Mouse (Mus musculus): ENCODE measurements at regions not wholly inside any gene's neighbourhood (a gene's known extent, or its start where the extent isn't known, plus 50 kb on each side); places are given as distances from the start of the nearest gene placed in this dataset.

DNA sequence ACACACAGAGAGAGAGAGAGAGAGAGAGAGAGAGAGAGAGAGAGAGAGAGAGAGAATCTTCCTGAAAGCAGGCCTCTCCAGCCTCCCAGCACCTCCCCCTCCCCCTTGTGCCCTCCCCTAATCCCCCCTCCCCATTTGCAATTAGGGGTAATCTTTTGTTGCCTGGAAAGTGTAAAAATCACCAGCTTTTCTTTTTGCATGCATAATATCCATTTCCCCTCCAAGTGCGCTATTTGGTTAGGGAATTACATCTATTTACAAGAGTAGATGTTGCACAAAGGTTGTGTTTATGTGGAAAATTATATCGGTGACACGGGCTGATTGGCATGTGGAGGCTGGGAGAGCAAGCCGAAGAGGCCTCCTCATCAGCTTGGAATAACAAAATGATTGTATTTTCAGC, 135.4 kb upstream of the Gm12830 start:
- Histone ChIP-seq H3K27ac (replicated peaks) (no peak overlapping the region), H3K36me3 (no peaks in the 10 kb centered on the region), H3K4me1 (0 out of 2 replicates have a peak, but pooled peaks cover 11% of the 10 kb centered on the region), H3K27me3 (peaks cover 53% of the 10 kb centered on the region), H3K9ac (replicated peaks) (no peak overlapping the region), H3K9me3 (no peaks in the 10 kb centered on the region), H3K4me3 (no peak overlapping the region), H3K4me2 (replicated peaks) (no peak overlapping the region)
- WGBS = 16% methylated on average over 4 of the region's 4 CpGs
- ATAC-seq (replicated peaks) = no peak

DNA sequence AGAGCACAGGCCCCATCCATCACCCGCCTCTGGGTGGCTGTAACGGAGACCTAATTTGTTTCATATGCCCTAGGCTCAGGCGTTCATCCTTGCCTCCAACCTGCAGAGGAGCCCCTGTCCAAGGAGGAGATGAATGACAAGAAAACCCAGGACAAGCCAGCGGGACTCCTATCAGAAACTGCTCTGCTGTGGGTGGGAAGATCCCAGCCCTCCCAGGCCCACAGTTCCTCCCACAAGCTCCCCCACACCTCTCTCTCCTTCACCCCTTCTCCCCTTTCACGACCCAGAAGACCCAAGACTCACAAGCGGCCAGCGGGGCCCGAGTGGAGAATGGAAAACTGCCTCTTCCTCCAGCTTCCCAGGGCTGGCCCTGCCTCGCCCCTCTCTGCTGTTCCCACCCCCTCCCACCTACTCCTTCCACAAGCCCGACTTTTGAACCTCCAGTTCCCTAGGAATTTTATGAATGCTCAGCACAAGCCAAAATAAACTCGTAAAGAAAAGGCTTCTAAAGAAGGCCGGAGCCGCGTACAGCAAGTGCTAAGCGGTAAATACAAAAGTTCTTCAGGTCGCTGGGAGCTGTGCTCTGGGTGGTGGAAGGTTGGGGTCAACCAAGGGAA, 133.1 kb upstream of the Gm12830 start:
- H3K4me2 ChIP-seq (replicated peaks) = no peak overlapping the region
- no peaks in the 10 kb centered on the region for H3K36me3 ChIP-seq
- H3K4me1 ChIP-seq = 0 out of 2 replicates have a peak, but pooled peaks cover 11% of the 10 kb centered on the region
- no peaks in the 10 kb centered on the region for H3K9me3 ChIP-seq
- WGBS = 30% methylated on average over 16 of the region's 16 CpGs
- H3K27ac ChIP-seq (replicated peaks) = no peak overlapping the region
- no peak overlapping the region for H3K9ac ChIP-seq (replicated peaks)
- ATAC-seq (replicated peaks) = 0 out of 2 replicates have a peak, but pooled peaks have one; percentile 11
- H3K4me3 ChIP-seq = no peak overlapping the region
- peaks cover 40% of the 10 kb centered on the region; the same call in 1 of the 2 replicates for H3K27me3 ChIP-seq

DNA sequence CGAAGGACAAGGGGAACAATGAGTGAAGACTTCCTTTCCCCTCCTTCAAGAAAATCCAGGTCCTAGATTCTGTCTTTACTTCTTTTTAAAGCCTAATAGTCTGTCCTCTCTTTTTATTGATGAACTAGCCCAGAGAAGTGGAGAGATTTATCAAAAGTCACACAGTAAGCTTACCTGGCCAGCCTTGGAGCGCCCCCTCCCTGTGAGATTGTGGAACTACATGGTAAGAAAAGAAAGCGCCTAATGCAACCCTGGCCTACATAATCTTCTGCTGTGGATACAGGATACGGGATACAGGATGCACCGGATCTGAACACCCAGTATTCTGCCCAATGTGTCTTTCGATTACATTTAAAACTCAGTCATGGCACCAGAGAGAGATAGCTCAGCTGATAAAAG, 132.6 kb upstream of the Gm12830 start:
- Histone ChIP-seq H3K9ac (replicated peaks) (no peak overlapping the region), H3K4me3 (no peak overlapping the region), H3K9me3 (no peaks in the 10 kb centered on the region), H3K4me1 (0 out of 2 replicates have a peak, but pooled peaks cover 11% of the 10 kb centered on the region), H3K27me3 (peaks cover 40% of the 10 kb centered on the region; the same call in 1 of the 2 replicates), H3K27ac (replicated peaks) (no peak overlapping the region), H3K36me3 (no peaks in the 10 kb centered on the region), H3K4me2 (replicated peaks) (no peak overlapping the region)
- no peak for ATAC-seq (replicated peaks)
- 73% methylated on average over 6 of the region's 6 CpGs for WGBS

GRCm38 (mm10) chr4:114705586-114705985, 115.9 kb upstream of the Gm12830 start:
- 38% methylated on average over 4 of the region's 4 CpGs for WGBS
- ATAC-seq (replicated peaks) = no peak
- H3K27ac ChIP-seq (replicated peaks) = no peak overlapping the region

DNA sequence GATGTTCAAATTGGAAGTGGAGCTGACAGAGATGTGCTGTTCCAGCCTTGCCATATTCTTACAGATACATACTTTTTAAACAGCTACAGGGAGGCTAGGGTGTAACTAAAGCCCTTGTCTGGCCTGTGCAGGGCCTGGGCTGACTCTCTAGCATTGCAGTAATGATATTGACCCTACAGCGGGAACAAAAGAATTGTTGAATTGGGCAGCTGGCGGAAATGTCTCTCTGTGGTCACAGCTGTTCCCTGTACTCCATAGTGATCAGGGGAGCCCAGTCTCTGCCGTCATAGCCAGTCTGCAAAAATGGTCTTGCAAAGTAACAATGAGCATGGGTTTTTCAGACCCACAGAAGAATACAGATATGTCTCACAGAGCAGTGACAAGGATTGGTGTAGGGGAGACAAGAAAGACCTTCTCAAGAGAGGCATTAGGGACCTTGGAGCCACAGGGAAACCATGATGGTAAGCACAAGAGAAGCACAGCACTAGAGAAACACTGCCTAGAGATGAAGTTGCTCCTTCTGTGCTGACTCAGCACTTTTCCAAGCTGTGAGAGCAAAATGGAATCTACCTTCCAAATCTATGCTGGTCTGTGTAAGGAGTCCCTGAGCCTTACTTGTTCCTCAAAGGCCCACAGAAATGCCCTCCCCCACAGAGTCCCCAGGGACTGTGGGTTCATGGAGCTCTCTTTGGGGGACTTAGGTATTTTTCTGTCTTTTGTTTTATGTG, 111.2 kb upstream of the Gm12830 start:
- 81% methylated on average over 3 of the region's 3 CpGs for WGBS
- ATAC-seq (replicated peaks) = no peak
- H3K4me1 ChIP-seq = no peaks in the 10 kb centered on the region

More at GRCm38 (mm10) chr4:114705586-114705985, 115.9 kb upstream of the Gm12830 start:
- Histone ChIP-seq H3K9me3 (no peaks in the 10 kb centered on the region), H3K4me1 (no peaks in the 10 kb centered on the region), H3K27me3 (0 out of 2 replicates have a peak, but pooled peaks cover 2% of the 10 kb centered on the region), H3K4me3 (no peak overlapping the region), H3K9ac (replicated peaks) (no peak overlapping the region), H3K4me2 (replicated peaks) (no peak overlapping the region), H3K36me3 (no peaks in the 10 kb centered on the region)

GRCm38 (mm10) chr4:114711082-114711481, 110.4 kb upstream of the Gm12830 start:
- H3K36me3 ChIP-seq = no peaks in the 10 kb centered on the region
- H3K27me3 ChIP-seq = no peaks in the 10 kb centered on the region
- WGBS = 69% methylated on average over 3 of the region's 3 CpGs
- no peak for ATAC-seq (replicated peaks)
- no peak overlapping the region for H3K27ac ChIP-seq (replicated peaks)
- H3K9me3 ChIP-seq = no peaks in the 10 kb centered on the region
- no peak overlapping the region for H3K4me2 ChIP-seq (replicated peaks)
- no peak overlapping the region for H3K9ac ChIP-seq (replicated peaks)
- no peaks in the 10 kb centered on the region for H3K4me1 ChIP-seq
- H3K4me3 ChIP-seq = no peak overlapping the region

More for the DNA sequence above, 111.2 kb upstream of the Gm12830 start:
- H3K9me3 ChIP-seq = no peaks in the 10 kb centered on the region
- no peak overlapping the region for H3K4me3 ChIP-seq
- no peak overlapping the region for H3K4me2 ChIP-seq (replicated peaks)
- H3K27ac ChIP-seq (replicated peaks) = no peak overlapping the region
- H3K9ac ChIP-seq (replicated peaks) = no peak overlapping the region
- no peaks in the 10 kb centered on the region for H3K36me3 ChIP-seq
- H3K27me3 ChIP-seq = no peaks in the 10 kb centered on the region

DNA sequence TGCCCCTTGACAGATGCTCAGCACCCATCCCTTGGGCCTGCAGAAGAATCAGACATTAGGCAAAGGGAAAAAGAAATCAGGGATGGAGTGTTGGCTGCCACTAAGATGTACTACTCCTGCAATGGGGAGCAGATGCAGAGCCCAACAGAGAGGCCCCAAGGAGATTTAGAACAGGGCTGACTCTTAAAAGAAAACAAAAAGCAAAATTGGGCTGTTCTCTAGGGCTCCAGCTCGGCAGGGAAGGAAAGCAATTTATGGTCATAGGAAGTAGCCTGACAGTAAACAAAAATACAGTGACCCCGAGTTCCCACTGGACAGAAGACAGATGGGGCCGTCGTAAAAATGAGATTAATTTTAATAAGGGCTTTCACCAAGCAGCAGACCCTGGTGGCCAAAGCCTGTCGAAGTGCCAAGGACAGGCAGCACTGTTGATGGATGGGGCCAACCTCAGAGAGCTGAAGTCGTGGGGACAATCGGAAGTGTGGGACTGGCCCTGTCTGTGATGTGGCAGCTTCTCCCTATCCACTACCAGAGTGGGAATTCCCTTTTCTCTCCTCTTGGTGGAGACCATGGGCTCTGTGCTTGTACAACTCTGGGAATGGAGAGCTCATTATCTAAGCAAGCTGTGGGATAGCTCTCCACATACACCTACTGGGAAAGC, 109.4 kb upstream of the Gm12830 start:
- no peaks in the 10 kb centered on the region for H3K36me3 ChIP-seq
- WGBS = 66% methylated on average over 7 of the region's 7 CpGs
- H3K9ac ChIP-seq (replicated peaks) = no peak overlapping the region
- no peak for ATAC-seq (replicated peaks)
- H3K4me2 ChIP-seq (replicated peaks) = no peak overlapping the region
- no peaks in the 10 kb centered on the region for H3K4me1 ChIP-seq
- H3K27ac ChIP-seq (replicated peaks) = no peak overlapping the region
- no peaks in the 10 kb centered on the region for H3K27me3 ChIP-seq
- H3K4me3 ChIP-seq = no peak overlapping the region
- no peaks in the 10 kb centered on the region for H3K9me3 ChIP-seq

DNA sequence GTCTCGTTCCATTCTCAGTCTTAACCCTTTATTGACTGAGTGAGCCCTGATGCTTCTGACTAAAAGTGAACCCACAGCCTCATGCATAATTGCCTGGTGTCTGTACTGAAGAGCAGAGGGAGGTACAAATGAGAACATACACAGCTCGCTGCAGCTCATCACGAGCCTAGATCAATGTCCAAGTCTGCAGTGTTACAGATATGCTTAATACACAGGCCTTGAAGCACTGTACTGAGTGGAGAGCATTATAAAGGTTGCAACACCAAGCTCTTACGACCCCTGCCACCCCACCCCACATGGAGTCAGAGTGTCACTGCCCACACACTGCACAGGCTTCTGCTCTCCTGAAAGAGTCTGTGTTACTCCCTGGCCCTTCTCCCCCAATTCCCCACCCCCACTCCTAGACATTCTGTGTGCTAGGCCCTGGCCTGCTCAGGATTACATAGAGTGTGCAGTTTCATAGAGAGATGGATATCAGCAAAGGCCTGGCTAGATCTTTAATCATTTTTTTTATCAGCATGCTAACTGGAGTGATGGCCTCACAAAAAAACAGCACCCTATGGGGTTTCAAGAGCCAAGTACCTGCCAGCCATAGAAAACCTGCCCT, 108.5 kb upstream of the Gm12830 start:
- Histone ChIP-seq H3K4me2 (replicated peaks) (no peak overlapping the region), H3K4me3 (no peak overlapping the region), H3K9me3 (no peaks in the 10 kb centered on the region), H3K36me3 (no peaks in the 10 kb centered on the region), H3K27ac (replicated peaks) (no peak overlapping the region), H3K4me1 (no peaks in the 10 kb centered on the region), H3K27me3 (no peaks in the 10 kb centered on the region), H3K9ac (replicated peaks) (no peak overlapping the region)
- 75% methylated on average over 4 of the region's 4 CpGs for WGBS
- ATAC-seq (replicated peaks) = no peak

- Histone ChIP-seq H3K4me1 (no peaks in the 10 kb centered on the region), H3K36me3 (no peaks in the 10 kb centered on the region), H3K27me3 (no peaks in the 10 kb centered on the region), H3K27ac (replicated peaks) (no peak overlapping the region), H3K9ac (replicated peaks) (no peak overlapping the region), H3K4me2 (replicated peaks) (no peak overlapping the region), H3K4me3 (no peak overlapping the region), H3K9me3 (no peaks in the 10 kb centered on the region)
- WGBS = 90% methylated on average over 2 of the region's 2 CpGs
- no peak for ATAC-seq (replicated peaks)
These were observed 104.8 kb upstream of the Gm12830 start for GRCm38 (mm10) chr4:114716703-114717102.

DNA sequence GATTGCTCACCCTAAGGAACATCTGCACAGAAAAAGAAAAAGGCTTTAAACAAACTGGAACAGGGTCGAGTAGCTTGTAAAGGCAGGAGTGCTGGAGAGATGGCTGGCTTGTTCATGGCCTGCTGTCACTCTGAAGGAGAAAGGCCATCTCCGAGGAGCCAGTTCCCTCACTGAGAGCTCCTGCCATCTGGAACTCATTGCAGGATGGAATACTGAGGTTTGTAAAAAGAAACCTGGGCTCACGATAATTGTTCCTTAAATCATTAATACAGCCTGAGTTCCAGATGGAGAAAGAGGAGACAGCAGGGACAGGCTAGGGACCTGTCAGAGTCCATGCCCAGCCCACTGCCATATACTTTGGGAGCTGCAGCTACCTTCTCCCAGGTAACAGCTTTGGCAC, 100.8 kb upstream of the Gm12830 start:
- Histone ChIP-seq H3K27ac (replicated peaks) (no peak overlapping the region), H3K4me3 (no peak overlapping the region), H3K4me2 (replicated peaks) (no peak overlapping the region), H3K9ac (replicated peaks) (no peak overlapping the region), H3K4me1 (no peaks in the 10 kb centered on the region), H3K27me3 (no peaks in the 10 kb centered on the region), H3K9me3 (no peaks in the 10 kb centered on the region), H3K36me3 (no peaks in the 10 kb centered on the region)
- no peak for ATAC-seq (replicated peaks)
- 73% methylated on average over 3 of the region's 3 CpGs for WGBS

GRCm38 (mm10) chr4:114721386-114721785, 100.1 kb upstream of the Gm12830 start:
- Histone ChIP-seq H3K27me3 (no peaks in the 10 kb centered on the region), H3K27ac (replicated peaks) (no peak overlapping the region), H3K4me1 (no peaks in the 10 kb centered on the region), H3K9me3 (no peaks in the 10 kb centered on the region), H3K4me3 (no peak overlapping the region), H3K9ac (replicated peaks) (no peak overlapping the region), H3K36me3 (no peaks in the 10 kb centered on the region), H3K4me2 (replicated peaks) (no peak overlapping the region)
- WGBS = 76% methylated on average over 2 of the region's 2 CpGs
- no peak for ATAC-seq (replicated peaks)

All from forebrain, embryonic 15.5 days (tissue).